Mouse (Mus musculus): ENCODE results near the gene Six2.

- TF ChIP-seq POLR2A (IDR thresholded peaks at IDR 0.05; ENCODE audit: control insufficient read depth, low read depth, low read length) (no peak), CTCF (IDR thresholded peaks at IDR 0.05; ENCODE audit: control insufficient read depth, insufficient read depth, insufficient replicate concordance, low read depth, low read length) (no peak)
Measured at GRCm38 (mm10) chr17:85637876-85638275, 50.2 kb downstream of the Six2 start.

Measured in testis, adult 2 months (tissue).